Mouse (Mus musculus) CD4-positive, CD25-positive, alpha-beta regulatory T cell, adult 2 months (primary cell): ENCODE results near the gene Tom1.

Source experiments
- DNase-seq: peaks from one replicate; pipeline ENCODE4 v3.0.0-alpha.2; 2012; ENCODE audit warnings: low read depth, low spot score

The Tom1 gene

DNA sequence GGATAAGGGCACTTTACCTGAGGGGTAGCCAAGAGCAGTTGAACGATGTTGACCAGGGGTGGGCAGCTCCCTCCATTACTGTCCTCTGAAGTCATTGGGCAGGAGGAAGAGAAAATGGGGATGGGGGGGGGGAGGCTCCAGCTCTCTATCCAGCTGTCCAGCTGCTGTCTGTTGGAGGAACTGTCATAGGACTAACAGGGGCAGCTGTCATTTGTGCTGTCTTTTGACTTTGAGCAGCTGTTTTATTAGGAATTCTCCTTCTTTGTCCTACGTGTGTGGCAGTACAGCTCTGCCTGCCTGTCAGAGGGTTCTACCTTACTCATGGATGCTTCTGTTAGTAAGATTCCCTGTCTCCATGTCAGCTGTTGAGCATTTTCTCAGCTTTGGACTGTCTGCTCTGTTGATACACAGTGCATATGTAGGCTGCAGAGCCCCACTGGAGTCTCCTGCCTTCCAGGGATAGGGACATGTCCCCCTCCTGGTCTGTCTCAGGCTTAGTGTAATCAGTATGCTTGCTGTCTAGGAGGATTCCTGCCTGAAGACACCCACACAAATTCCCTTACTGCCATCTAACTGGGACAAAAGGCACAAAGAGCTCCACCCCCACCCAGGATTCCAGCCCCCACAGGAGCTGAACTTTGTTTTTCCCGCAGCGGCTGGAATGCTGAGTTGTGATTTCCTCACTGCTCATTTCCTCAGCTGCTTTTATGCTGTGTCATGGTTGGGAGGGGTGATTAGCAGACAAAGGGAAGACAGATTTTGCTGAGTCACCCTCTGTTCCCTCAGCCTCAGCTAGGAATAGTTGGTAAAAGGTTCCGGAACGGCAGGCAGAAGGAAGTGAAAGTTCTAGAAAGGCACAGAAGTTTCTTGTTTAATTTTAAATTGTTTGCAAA, 55.7 kb downstream of the Tom1 start:
- DNase-seq, result peak; percentile 20

DNA sequence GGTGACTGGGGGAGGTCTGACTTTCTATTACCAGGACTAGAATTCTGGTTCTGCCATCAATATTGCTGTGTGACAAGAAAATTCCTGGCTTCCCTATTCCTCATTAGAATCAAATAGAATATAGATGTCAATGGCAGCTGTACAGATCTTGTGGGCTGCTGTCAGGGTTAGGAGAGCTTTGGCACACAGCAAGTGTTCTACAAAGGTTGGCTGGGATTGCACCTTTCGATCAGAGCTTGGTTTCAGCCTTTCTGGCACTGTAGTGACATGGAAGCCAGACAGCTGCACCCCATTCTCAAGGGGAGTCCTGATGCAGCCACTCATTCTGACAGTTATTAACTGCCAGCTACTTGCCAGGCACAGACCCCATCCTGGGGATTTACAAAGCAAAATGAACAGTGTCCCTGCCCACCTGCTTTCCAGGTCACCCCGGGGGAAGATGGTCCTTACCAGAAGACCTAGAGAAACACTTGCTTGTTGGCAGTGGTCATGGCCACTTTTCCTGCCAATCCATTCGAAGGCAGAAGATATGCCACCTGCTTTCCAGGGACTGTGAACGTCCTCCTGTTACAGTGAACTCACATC, 57.4 kb downstream of the Tom1 start:
- DNase-seq, result no peak

DNA sequence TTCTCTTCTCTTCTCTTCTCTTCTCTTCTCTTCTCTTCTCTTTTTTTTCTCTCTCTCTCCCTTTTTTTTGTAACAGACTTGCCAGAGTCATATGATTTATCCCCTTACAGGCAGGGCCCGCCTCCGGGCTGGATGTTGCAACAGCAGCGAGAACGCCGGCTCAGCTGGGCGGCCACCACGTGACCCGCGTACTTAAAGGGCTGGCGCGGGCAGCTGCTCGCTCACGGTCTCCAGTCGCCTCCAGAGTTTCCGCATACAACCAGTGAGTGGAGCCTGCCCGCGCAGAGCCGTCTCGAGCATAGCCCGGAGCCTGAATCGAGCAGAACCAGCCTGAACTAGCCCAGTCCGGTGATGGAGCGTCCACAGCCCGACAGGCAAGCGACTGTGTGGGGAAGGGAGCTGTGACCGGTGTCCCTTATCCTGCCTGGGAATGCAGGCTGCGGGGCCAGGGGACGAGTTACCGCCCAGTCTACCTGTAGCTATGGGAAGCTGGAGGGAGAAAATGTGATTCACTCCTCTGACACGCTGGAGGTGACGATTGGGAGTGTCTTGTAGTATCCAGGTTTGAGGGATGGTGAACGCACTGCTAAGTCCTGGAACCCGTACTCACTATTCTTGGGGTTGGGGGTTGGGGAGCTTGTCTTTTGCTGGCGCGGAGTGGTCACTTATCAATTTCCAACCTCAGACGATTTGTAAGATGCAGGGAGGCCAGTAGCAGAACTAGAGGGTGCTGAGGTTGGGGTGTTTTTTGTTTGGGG, 60.1 kb downstream of the Tom1 start, which contains the start of gene Hmox1:
Hmox1 (plus strand) TSS at position 223 of the 758 bp plus-strand sequence.
- peak; percentile 83 for DNase-seq

DNA sequence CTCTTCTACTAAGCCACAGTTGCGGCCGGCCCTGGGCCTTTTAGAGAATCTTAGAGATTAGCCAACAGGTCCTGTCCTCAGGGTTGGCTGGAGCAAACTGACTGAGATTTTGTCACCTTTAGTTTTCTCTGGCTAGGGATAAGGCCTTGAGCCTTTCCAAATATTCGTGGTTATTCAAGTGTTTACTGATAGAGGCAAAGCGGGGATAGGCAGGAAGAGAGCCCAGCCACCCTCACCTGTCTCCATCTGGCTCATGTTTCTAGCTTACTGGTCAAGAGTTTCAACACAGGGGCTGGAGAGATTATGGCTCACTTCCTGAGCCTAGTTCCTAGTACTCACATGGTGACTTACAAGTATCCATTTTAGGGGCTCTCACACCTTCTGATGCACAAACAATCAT, 69.5 kb downstream of the Tom1 start:
- no peak for DNase-seq

DNA sequence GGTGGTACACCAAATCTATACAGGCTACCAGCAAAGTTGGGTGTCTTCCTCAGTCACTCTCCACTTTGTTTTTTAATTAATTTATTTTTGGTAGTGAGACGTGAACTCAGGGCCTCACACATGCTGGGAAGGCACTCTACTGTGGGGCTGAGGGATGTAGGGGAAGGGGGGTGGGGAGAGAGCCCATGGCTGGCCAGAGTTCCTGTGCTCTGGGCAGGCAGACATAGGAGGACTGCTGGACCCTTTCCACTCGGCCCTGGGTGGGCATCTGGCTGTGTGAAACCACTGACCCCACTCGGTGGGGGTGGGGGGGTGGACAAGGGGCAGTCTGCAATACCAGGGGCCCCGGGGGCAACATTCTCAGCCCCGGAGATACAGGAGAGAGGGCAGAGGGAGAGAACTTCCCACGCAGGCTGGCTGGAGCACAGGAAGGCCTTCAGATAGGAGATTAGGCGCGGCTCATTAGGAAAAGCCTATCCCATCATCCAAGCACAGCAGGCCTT, 69.9 kb downstream of the Tom1 start:
- DNase-seq, result no peak

DNA sequence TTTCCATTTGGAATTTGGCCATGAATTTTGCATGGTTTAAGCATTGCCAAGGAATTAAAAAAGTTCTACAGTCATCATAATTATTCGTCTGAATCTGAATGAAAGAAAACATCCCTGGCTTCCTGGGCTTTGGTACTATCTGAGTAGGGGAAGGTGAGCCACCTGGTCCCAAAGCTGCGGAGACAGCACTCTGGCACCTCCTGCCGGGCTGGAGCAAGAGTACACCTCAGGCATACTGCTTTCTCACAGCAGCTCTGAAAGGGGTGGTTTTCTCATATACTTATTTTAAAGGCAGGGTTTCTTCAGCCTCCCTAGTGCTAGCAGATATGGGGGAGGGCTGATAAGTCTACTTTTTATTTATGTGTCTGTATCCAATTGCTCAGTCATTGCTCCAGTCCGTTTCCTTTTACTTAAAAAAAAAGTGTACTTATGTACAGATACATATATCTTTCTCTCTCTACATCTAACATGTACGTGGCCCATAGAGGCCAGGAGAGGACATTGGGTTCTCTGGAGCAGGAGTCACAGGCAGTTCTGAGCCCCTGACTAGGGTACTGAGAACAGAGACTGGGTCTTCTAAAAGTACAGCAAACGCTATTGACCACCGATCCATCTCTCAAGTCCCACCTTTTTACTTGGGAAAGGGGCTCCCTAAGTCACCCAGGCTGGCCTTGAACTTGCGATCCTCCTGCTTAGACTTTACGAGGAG, 75.2 kb downstream of the Tom1 start:
- DNase-seq, result peak; percentile 93

DNA sequence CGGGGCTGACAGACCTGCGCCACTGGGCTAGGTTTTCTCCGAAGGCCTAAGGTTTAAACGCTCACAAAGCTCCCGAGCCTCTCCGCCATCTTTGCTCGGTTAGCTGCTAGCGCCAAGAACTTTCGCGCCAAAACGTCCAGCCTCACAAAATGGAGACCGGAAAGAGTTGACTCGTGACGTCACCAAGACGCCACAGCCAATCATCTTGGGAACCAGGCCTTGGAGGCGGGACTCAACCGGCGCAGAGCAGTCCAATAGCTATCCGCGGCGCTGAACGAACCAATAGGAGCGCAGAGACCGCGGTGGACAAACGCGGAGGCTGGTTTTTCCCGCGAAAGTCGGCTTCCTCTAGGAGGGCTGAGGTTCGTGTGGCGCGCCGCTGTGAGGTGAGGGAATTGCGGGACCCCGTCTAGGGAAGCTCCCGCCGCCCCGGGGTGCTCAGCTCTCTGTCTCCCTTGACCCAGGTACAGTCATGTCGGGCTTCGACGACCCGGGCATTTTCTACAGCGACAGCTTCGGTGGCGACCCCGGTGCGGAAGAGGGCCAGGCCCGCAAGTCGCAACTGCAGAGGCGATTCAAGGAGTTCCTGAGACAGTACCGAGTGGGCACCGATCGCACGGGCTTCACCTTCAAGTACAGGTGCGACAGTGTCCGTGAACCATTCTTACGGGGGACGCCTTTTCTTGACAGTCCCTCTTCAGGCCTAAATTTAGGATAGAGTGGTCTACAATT, 75.9 kb downstream of the Tom1 start, which contains the start of gene Mcm5:
Mcm5 (plus strand) TSS at position 334 of the 732 bp plus-strand sequence.
- DNase-seq, result peak; percentile 99

DNA sequence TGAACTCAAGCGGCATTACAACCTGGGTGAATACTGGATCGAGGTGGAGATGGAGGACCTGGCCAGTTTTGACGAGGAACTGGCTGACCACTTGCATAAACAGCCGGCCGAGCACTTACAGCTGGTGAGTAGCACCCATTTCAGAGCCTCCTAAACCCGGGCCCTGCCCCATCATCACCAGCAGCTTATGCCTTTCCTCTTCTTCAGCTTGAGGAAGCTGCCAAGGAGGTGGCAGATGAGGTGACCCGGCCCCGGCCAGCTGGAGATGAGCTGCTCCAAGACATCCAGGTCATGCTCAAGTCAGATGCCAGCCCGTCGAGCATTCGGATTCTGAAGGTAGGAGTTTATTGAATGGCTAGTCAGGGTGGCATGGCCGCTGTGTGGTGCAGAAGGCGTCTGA, 76.6 kb downstream of the Tom1 start:
- peak; percentile 10 for DNase-seq

DNA sequence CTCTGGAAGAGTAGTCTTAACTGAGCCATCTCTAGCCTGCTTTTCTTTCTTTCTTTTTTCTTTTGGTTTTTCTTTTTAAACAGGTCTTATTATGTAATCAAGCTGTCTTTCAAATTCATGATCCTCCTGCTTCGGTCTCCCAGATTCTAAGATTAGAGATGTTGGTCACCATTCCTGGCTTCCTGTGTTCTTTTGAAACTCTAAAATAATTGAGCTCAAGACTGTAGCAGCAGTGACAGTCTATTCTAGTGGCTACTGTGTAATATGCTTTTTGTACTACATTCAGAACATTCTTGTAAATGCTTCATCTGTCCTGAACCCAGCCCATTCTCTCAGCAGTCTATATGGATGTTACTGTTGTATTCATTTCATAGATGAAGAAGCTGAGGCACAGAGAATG, 85.0 kb downstream of the Tom1 start:
- no peak for DNase-seq

DNA sequence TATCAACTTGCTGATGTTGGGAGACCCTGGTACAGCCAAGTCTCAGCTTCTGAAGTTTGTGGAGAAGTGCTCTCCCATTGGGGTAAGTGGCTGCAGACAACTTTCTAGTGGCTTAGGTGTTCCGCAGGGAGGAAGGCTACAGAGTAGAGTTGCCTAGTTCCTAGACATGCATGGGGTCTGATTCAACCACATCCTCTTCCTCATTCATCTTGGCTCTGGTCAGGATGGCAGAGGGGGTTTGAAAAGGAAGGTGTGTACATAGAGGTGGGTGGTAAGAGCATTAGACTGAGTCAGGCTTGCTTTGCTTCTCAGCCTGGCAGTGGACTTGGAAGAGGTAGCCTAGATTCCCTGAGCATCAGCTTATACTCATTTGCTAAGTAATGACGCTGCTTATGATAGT, 85.8 kb downstream of the Tom1 start:
- no peak for DNase-seq
